Comparison of ENCODE assay signal across 21 mouse cellular contexts in genomic region chr5:111804542-111804941, GRCm38 (mm10).
A peak's percentile ranks its signal among the peaks of the same experiment; 100 is the strongest.
DNase-seq lines count a peak whose midpoint lies in the region; ATAC-seq lines count a peak whose summit lies in the region.
"Had no signal": no experiment of that assay in that cellular context is flagged by ENCODE, and none has a peak within 500 bp of the region (broad histone marks: within the 10 kb centered on the region; RNA-seq: fewer than 3 reads in every experiment).

No protein-coding gene starts in this region.

- peak; percentile 50 to 67 for DNase-seq in heart, adult 18-20 months
- DNase-seq in heart, embryonic 10.5 days (ENCODE audit: low spot score) = no peak
- DNase-seq in 3T3-L1 (ENCODE audit: low read depth, low spot score) = peak; percentile 59
- peak; percentile 93 for DNase-seq in embryonic facial prominence, embryonic 14.5 days (ENCODE audit: low spot score)
- peak; percentile 70 for DNase-seq in gastrocnemius, postnatal 25 days
- DNase-seq in midbrain, embryonic 14.5 days = no peak
- no peak for DNase-seq in frontal cortex, adult 2 months (ENCODE audit: extremely low spot score in 1 of 2, low spot score in 1 of 2)
- DNase-seq: adrenal gland, adult 2 months; cerebellum, adult 2 months; kidney, adult 8-10 months; kidney, postnatal 36 days; lung, embryonic 14.5 days; lung, postnatal 4 days; thymus, adult 18-20 months had no signal

- H3K4me3 ChIP-seq in heart, embryonic 10.5 days = no peak overlapping the region
- H3K4me3 ChIP-seq in embryonic facial prominence, embryonic 14.5 days (ENCODE audit: low read depth, low read length) = no peak overlapping the region
- no peak overlapping the region for H3K4me3 ChIP-seq in midbrain, embryonic 14.5 days (replicated peaks; ENCODE audit: low read depth, low read length)
- H3K4me3 ChIP-seq in kidney, embryonic 15.5 days (replicated peaks) = no peak overlapping the region
- H3K4me3 ChIP-seq: forebrain, embryonic 10.5 days; hindbrain, embryonic 12.5 days; left cerebral cortex, adult 2 months; liver, embryonic 12.5 days had no signal

- H3K27me3 ChIP-seq in heart, embryonic 10.5 days (ENCODE audit: insufficient read depth, poor library complexity, severe bottlenecking) = peaks cover 42% of the 10 kb centered on the region
- H3K27me3 ChIP-seq in embryonic facial prominence, embryonic 14.5 days (replicated peaks; ENCODE audit: control insufficient read depth, insufficient read depth, low read length) = no peaks in the 10 kb centered on the region
- no peaks in the 10 kb centered on the region for H3K27me3 ChIP-seq in midbrain, embryonic 14.5 days (ENCODE audit: control insufficient read depth, insufficient read depth, low read length)
- H3K27me3 ChIP-seq in kidney, embryonic 15.5 days = peaks cover 7% of the 10 kb centered on the region
- H3K27me3 ChIP-seq: CH12.LX; hindbrain, embryonic 12.5 days; liver, embryonic 12.5 days had no signal

- no peak overlapping the region for H3K9ac ChIP-seq in embryonic facial prominence, embryonic 14.5 days (ENCODE audit: low read depth, low read length)
- H3K9ac ChIP-seq in midbrain, embryonic 14.5 days (replicated peaks; ENCODE audit: low read length) = no peak overlapping the region
- no peak overlapping the region for H3K9ac ChIP-seq in kidney, embryonic 15.5 days
- H3K9ac ChIP-seq: hindbrain, embryonic 12.5 days; liver, embryonic 12.5 days; lung, embryonic 14.5 days had no signal

- H3K27ac ChIP-seq in heart, embryonic 10.5 days = no peak overlapping the region
- H3K27ac ChIP-seq in embryonic facial prominence, embryonic 14.5 days (replicated peaks; ENCODE audit: low read depth, low read length) = peak overlapping the region; percentile 34
- no peak overlapping the region for H3K27ac ChIP-seq in midbrain, embryonic 14.5 days (replicated peaks; ENCODE audit: low read depth, low read length)
- no peak overlapping the region for H3K27ac ChIP-seq in kidney, embryonic 15.5 days
- H3K27ac ChIP-seq: hindbrain, embryonic 12.5 days; left cerebral cortex, adult 2 months; liver, embryonic 12.5 days had no signal

- ATAC-seq in embryonic facial prominence, embryonic 14.5 days (ENCODE audit: low read depth) = 0 out of 2 replicates have a peak, but pooled peaks have one; percentile 27
- no peak for ATAC-seq in midbrain, embryonic 14.5 days (ENCODE audit: low FRiP score, low TSS enrichment)
- ATAC-seq in kidney, embryonic 15.5 days (replicated peaks; ENCODE audit: low FRiP score) = no peak
- ATAC-seq: inflammation-experienced regulatory T-cells, adult 6 months; liver, embryonic 12.5 days had no signal

- no peaks in the 10 kb centered on the region for H3K36me3 ChIP-seq in heart, embryonic 10.5 days
- H3K36me3 ChIP-seq in embryonic facial prominence, embryonic 14.5 days (ENCODE audit: control insufficient read depth, insufficient read depth, low read length) = no peaks in the 10 kb centered on the region
- H3K36me3 ChIP-seq in midbrain, embryonic 14.5 days (ENCODE audit: control insufficient read depth, insufficient read depth, low read length) = no peaks in the 10 kb centered on the region
- no peaks in the 10 kb centered on the region for H3K36me3 ChIP-seq in kidney, embryonic 15.5 days
- H3K36me3 ChIP-seq: forebrain, embryonic 10.5 days; hindbrain, embryonic 12.5 days; liver, embryonic 12.5 days had no signal

- H3K9me3 ChIP-seq in heart, embryonic 10.5 days = no peaks in the 10 kb centered on the region
- H3K9me3 ChIP-seq in embryonic facial prominence, embryonic 14.5 days (ENCODE audit: control insufficient read depth, low read length) = no peaks in the 10 kb centered on the region
- H3K9me3 ChIP-seq in midbrain, embryonic 14.5 days (ENCODE audit: control insufficient read depth, low read length) = no peaks in the 10 kb centered on the region
- no peaks in the 10 kb centered on the region for H3K9me3 ChIP-seq in kidney, embryonic 15.5 days (replicated peaks)
- H3K9me3 ChIP-seq: forebrain, embryonic 10.5 days; hindbrain, embryonic 12.5 days; liver, embryonic 12.5 days had no signal

- WGBS in heart, embryonic 10.5 days = 71% methylated on average over 6 of the region's 6 CpGs
- WGBS in embryonic facial prominence, embryonic 14.5 days = 42% methylated on average over 6 of the region's 6 CpGs
- 76% methylated on average over 6 of the region's 6 CpGs for WGBS in midbrain, embryonic 14.5 days
- WGBS in kidney, embryonic 15.5 days = 28% methylated on average over 6 of the region's 6 CpGs

- H3K4me2 ChIP-seq in embryonic facial prominence, embryonic 14.5 days (ENCODE audit: low read depth, low read length) = no peak overlapping the region
- no peak overlapping the region for H3K4me2 ChIP-seq in midbrain, embryonic 14.5 days (ENCODE audit: low read length)
- no peak overlapping the region for H3K4me2 ChIP-seq in kidney, embryonic 15.5 days
- H3K4me2 ChIP-seq: hindbrain, embryonic 12.5 days; liver, embryonic 12.5 days; lung, embryonic 14.5 days had no signal

- H3K4me1 ChIP-seq in heart, embryonic 10.5 days = peaks cover 25% of the 10 kb centered on the region
- H3K4me1 ChIP-seq in embryonic facial prominence, embryonic 14.5 days (ENCODE audit: control insufficient read depth, insufficient read depth, low read length) = peaks cover 34% of the 10 kb centered on the region
- H3K4me1 ChIP-seq in midbrain, embryonic 14.5 days (ENCODE audit: control insufficient read depth, insufficient read depth, low read length) = no peaks in the 10 kb centered on the region
- peaks cover 58% of the 10 kb centered on the region for H3K4me1 ChIP-seq in kidney, embryonic 15.5 days

Comparison
In these comparisons a context has a peak if more than half of its experiments do, and no peak if none do; other contexts are left out.
1. DNase-seq: peak in heart, adult 18-20 months (2 of 2), 3T3-L1 (single experiment), embryonic facial prominence, embryonic 14.5 days (single experiment) and gastrocnemius, postnatal 25 days (single experiment); none in heart, embryonic 10.5 days (single experiment), midbrain, embryonic 14.5 days (single experiment) and frontal cortex, adult 2 months (0 of 2).